Mouse (Mus musculus): ENCODE results near the gene Acsl1.

DNA sequence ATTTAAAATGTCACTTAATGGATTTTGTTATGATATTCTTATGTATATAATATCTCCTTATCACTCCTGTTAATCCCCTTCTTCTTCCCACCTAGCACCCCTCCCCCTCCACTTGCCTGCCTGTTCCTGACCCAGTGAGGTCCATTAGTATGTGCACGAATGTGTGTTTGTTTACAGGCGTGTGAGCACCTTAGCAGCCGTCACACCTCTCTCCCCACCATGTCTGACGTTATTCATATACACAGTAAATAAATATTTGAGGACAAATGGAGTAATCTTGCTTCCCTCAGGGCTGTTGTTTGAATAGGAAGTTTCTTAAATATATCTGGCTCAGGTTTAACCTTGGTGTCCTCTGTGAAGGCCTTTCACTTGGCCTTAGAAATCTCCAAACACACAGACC, 12.4 kb downstream of the Acsl1 start:
- TF ChIP-seq CTCF (IDR thresholded peaks at IDR 0.05; ENCODE audit: low read depth) (no peak), EP300 (IDR thresholded peaks at IDR 0.05; ENCODE audit: low read depth) (no peak)

All from heart, postnatal 0 days (tissue).